Mouse (Mus musculus) bone marrow macrophage, adult 2 months (primary cell): ENCODE results near the gene Zfp428.

Source experiments
- CTCF ChIP-seq: IDR thresholded peaks from 2 replicates; pipeline ENCODE4 v1.5.1; 2012; ENCODE audit warnings: low read depth, mild to moderate bottlenecking, low read length, moderate library complexity
- POLR2A ChIP-seq: IDR thresholded peaks from 2 replicates; pipeline ENCODE4 v1.6.1; 2012; ENCODE audit warnings: mild to moderate bottlenecking, low read depth, low read length, borderline replicate concordance

DNA sequence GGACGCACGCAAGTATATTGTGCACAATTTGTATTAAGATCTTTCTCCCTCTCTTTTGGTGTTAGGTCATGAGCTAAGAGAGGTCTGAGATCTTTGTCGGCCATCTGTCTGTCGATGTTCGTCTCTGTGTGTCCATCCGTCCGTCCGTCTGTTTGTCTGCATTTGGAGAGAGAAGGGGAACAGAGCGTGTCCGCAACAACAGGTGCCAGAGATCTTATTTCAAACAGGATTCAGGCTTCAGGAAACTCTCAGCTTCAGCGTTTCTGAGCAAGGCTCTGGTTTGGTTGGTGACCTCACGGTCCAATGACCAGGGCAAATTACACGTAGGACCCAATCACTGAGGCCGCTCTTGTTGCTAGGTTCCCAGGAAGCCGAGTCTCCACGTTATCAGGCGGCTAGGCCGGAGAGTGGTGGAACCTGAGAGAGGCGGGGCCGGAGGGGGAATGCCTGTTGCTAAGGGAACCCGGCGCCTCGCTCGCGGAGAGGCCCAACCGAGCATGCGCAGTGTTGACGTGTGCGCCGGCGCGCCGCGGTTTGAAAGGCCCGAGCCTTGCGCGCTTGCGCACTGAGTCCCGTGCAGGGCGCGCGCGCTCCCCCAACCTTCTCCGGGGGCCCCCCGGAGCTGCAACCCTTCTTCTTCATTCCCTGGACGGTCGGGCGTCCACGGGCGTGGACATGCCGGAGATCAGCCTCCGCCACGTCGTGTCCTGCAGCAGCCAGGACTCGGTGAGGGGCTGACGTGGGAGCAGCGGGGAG lies 40.0 kb downstream of the Zfp428 start:
- TF ChIP-seq POLR2A (no peak), CTCF (no peak)
